23 mouse cellular contexts compared by ENCODE assay signal in the genomic region with DNA sequence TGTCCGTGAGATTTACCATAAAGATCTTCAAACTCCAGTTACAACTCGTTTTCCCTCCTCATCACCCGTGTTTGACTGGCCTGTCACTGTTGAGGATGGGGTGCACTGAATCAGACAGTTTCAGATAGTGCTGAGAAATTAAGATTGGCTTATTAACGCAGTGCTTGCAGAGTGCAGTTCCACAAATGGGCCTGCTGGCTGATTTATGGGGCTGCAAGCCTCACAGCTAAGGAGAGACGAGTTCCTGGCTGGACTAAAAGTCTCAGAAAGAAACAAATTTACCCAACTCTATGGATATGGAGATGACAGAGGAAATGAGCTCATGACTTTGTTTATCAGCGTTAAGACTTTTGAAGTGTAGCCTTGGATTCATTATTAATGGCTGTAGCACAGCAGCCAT. TPM values are rescaled to one million over a fixed set of nuclear protein-coding genes. Genes with fewer than 3 reads are reported as not detected.
"Had no signal": no experiment of that assay in that cellular context is flagged by ENCODE, and none has a peak within 500 bp of the region (broad histone marks: within the 10 kb centered on the region; RNA-seq: fewer than 3 reads in every experiment).

No protein-coding gene starts in this region.

- H3K9me3 ChIP-seq: midbrain, embryonic 13.5 days; midbrain, embryonic 15.5 days; neural tube, embryonic 12.5 days had no signal

- DNase-seq: lung, adult 2 months; lung, postnatal 10 days; lung, postnatal 4 days; right cerebral cortex, postnatal 14 days; thymus, adult 2 months; thymus, postnatal 25 days; thymus, postnatal 4 days had no signal

- H3K36me3 ChIP-seq: midbrain, embryonic 13.5 days; midbrain, embryonic 15.5 days; neural tube, embryonic 12.5 days had no signal

- H3K4me2 ChIP-seq: midbrain, embryonic 11.5 days; midbrain, embryonic 13.5 days; midbrain, embryonic 15.5 days; neural tube, embryonic 12.5 days had no signal

- H3K4me3 ChIP-seq: midbrain, embryonic 13.5 days; midbrain, embryonic 15.5 days; neural tube, embryonic 12.5 days had no signal

- H3K9ac ChIP-seq: liver, embryonic 14.5 days; midbrain, embryonic 13.5 days; midbrain, embryonic 15.5 days; neural tube, embryonic 12.5 days had no signal

- H3K4me1 ChIP-seq: midbrain, embryonic 13.5 days; midbrain, embryonic 15.5 days; neural tube, embryonic 12.5 days had no signal

- ATAC-seq: midbrain, embryonic 13.5 days; midbrain, embryonic 15.5 days had no signal

- H3K27me3 ChIP-seq: midbrain, embryonic 13.5 days; midbrain, embryonic 15.5 days; neural tube, embryonic 12.5 days had no signal

- H3K27ac ChIP-seq: liver, embryonic 14.5 days; midbrain, embryonic 13.5 days; midbrain, embryonic 15.5 days; neural tube, embryonic 12.5 days had no signal

RNA-seq across cellular contexts. Expression of gene Gm11042, which starts 41.6 kb away (rescaled TPM):
- total RNA-seq: megakaryocyte, adult 5-6 weeks; megakaryocyte-erythroid progenitor cell, adult 5-6 weeks; midbrain, postnatal 0 days; monocyte, adult 5-6 weeks; neutrophil, adult 5-6 weeks had no signal
- polyA plus RNA-seq: liver, embryonic 14.5 days; liver, embryonic 16.5 days; lung, adult 2 months; lung, embryonic 16.5 days; midbrain, embryonic 11.5 days; midbrain, embryonic 13.5 days; midbrain, embryonic 15.5 days; midbrain, postnatal 0 days; neural tube, embryonic 12.5 days; neural tube, embryonic 14.5 days; spleen, adult 2 months; testis, adult 2 months; thymus, adult 2 months; urinary bladder, adult 2 months had no signal
